Mouse (Mus musculus) embryonic facial prominence, embryonic 10.5 days (tissue): ENCODE results near the gene Kmt5a. TPM values are rescaled to one million over a fixed set of nuclear protein-coding genes. Genes with fewer than 3 reads are reported as not detected.
A peak's percentile ranks its signal among the peaks of the same experiment; 100 is the strongest.

Experiments
- DNase-seq: peaks from one replicate; pipeline ENCODE4 v3.0.0-alpha.2; 2017; ENCODE audit warnings: low spot score
- H3K27ac ChIP-seq: fragments of 300-500 bp; sonication (generic); replicated peaks from 2 replicates; pipeline ENCODE4 v1.5.1; 2016; ENCODE audit warnings: mild to moderate bottlenecking
- H3K27me3 ChIP-seq: fragments of 300-500 bp; sonication (generic); replicated peaks from 2 replicates; pipeline ENCODE4 v1.6.1; 2016; ENCODE audit warnings: low read depth, mild to moderate bottlenecking; ENCODE audit not compliant: poor library complexity, severe bottlenecking
- H3K36me3 ChIP-seq: fragments of 300-500 bp; sonication (generic); replicated peaks from 2 replicates; pipeline ENCODE4 v1.6.1; 2016; ENCODE audit warnings: mild to moderate bottlenecking, moderate library complexity
- H3K4me1 ChIP-seq: fragments of 300-500 bp; sonication (generic); 2 replicates; pipeline ENCODE4 v1.6.1; 2016
- H3K4me3 ChIP-seq: fragments of 300-500 bp; sonication (generic); 2 replicates; pipeline ENCODE4 v1.5.1; 2016; ENCODE audit warnings: mild to moderate bottlenecking, moderate library complexity
- H3K9me3 ChIP-seq: fragments of 300-500 bp; sonication (generic); 2 replicates; pipeline ENCODE4 v1.6.1; 2016; ENCODE audit warnings: mild to moderate bottlenecking
- WGBS: fragments of 180-500 bp; shearing (Covaris S2); methylation state at CpG from one replicate; pipeline ENCODE4 v1.1.7; 2016; 5-methylcytosine and 5-hydroxymethylcytosine counted together
- polyA plus RNA-seq: library from polyadenylated mRNA; unstranded; fragments of >200 nt; fragmentation: Nextera tagmentation; extraction: Ambion mirVana; gene quantifications from 2 replicates; pipeline ENCODE4 v1.2.1, GENCODE M21; 2016

Gene Kmt5a
- polyA plus RNA-seq, 1 experiment from 2014 or later = 48.5 TPM

DNA sequence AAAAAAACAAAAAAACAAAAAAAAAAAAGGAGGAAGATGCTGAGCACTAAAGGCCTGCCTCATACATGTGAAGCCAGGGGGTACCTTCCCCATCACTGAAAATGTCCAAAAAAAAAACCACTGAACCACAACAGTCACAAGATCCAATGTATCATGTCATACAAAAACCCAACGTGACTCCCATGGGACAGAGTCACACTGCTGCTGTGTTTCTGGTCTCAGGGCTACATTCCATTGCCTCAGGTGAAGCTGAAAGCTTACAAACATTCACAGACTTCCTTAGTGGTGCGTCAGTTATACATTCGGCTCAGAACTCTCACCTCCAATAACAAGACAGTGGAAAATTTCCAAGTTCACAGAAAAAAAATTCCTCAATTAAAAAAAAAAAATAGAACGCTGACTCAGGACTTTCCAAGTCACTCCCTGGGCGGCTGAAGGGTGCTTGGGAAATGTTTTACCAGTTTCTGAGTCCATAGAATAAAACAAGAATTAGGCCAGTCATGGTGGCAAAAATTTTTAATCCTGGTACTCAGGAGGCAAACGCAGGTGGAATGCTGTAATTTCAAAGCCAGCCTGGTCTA, 31.0 kb downstream of the Kmt5a start:
- Histone ChIP-seq H3K27me3 (no peaks in the 10 kb centered on the region), H3K4me3 (no peak overlapping the region), H3K27ac (no peak overlapping the region), H3K9me3 (no peaks in the 10 kb centered on the region), H3K4me1 (peaks cover 6% of the 10 kb centered on the region), H3K36me3 (peaks cover 55% of the 10 kb centered on the region)
- WGBS = 87% methylated on average over 6 of the region's 6 CpGs
- no peak for DNase-seq

DNA sequence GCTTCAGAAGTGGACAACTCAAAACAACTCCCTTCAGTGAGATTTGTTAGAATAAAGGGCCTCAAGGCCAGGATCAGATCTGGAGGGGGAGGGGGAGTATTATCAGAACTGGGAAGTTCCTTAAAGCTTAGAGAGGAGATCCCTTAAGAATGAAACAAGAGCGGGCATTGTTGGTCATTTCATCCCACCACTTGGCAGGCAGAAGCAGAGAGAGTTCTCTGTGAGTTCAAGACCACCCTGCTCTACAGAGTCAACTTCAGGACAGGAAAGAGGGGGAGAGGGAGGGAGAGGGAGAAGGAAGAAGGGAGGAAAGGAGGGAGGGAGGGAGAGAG, 39.1 kb downstream of the Kmt5a start:
- peaks cover 38% of the 10 kb centered on the region for H3K4me1 ChIP-seq
- H3K27me3 ChIP-seq = no peaks in the 10 kb centered on the region
- DNase-seq = no peak
- 0 out of 2 replicates have a peak, but pooled peaks cover 5% of the 10 kb centered on the region for H3K36me3 ChIP-seq
- no peak overlapping the region for H3K4me3 ChIP-seq
- no peaks in the 10 kb centered on the region for H3K9me3 ChIP-seq
- WGBS = 89% methylated on average over 1 of the region's 1 CpGs
- peak overlapping the region; percentile 72 for H3K27ac ChIP-seq

DNA sequence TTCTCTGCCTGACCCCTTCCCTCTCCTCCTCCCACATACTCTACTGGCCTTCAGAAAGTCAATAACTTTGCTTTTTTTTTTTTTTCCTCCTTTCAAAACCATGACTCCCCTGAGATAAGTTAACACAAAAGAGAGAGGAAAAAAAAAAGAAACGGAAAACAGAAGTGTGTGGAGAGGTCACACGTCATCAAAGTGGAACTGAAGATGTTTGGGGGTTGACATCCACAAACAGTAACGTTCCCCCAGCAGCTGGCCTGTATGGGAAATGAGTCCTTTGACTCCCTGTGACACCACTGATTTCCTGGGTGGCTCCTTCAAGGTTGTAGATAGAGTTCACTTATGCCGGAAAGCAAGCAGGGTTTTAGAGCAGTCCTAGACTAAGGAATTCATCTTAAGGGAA, 40.4 kb downstream of the Kmt5a start:
- H3K27me3 ChIP-seq = no peaks in the 10 kb centered on the region
- H3K9me3 ChIP-seq = no peaks in the 10 kb centered on the region
- DNase-seq = no peak
- H3K36me3 ChIP-seq = peaks cover 4% of the 10 kb centered on the region; the same call in 1 of the 2 replicates
- no peak overlapping the region for H3K4me3 ChIP-seq
- WGBS = 80% methylated on average over 4 of the region's 4 CpGs
- H3K4me1 ChIP-seq = peaks cover 48% of the 10 kb centered on the region
- H3K27ac ChIP-seq = no peak overlapping the region

DNA sequence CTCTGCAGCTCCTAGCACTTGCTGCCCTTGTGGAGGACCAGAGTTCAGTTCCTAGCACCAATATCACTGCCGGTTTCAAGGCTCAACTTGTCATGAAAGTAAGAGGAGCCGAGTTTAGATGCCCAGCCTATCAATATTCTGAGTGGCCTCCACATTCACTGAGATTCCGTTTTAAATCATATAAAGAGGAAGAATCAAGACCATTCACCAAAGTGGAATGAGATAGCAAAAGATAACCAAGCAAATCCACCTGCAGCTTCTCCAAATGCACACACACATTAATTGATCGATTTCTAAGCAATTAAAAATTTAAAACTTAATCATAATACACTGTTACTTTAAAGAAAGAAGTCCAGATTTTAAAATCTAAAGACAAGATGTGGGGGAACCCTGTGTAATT, 42.0 kb downstream of the Kmt5a start:
- Histone ChIP-seq H3K4me3 (no peak overlapping the region), H3K27me3 (no peaks in the 10 kb centered on the region), H3K27ac (no peak overlapping the region), H3K9me3 (no peaks in the 10 kb centered on the region), H3K36me3 (peaks cover 8% of the 10 kb centered on the region; the same call in 1 of the 2 replicates), H3K4me1 (peaks cover 33% of the 10 kb centered on the region)
- 87% methylated on average over 4 of the region's 4 CpGs for WGBS
- DNase-seq = no peak

DNA sequence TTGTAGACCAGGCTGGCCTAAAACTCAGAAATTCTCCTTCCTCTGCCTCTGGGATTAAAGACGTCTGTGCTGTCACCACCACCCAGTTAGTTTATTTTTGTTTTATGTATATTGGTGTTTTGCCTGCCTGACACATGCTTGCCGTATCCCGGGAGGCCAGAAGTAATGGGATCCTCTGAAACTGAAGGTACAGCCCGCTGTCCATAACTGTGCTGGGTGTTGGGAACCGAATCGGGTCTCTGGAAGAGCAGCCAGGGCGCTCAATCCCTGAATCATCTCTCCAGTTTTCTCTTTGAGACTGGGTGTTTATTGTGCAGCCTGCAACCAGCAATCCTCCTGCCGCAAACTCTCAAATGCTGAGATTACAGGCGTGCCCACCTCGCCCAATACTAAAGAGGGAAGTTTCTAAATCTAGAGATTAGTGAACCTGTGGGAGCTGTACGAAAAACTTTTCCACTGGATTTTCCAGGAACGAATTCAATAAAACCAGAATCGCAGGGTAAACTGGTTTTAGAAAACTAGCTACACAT, 42.8 kb downstream of the Kmt5a start:
- WGBS = 8% methylated on average over 13 of the region's 13 CpGs
- DNase-seq = peak; percentile 57
- peaks cover 28% of the 10 kb centered on the region for H3K4me1 ChIP-seq
- H3K9me3 ChIP-seq = no peaks in the 10 kb centered on the region
- peak overlapping the region; percentile 98 for H3K27ac ChIP-seq
- H3K4me3 ChIP-seq = peak overlapping the region; percentile 77
- H3K27me3 ChIP-seq = no peaks in the 10 kb centered on the region
- peaks cover 15% of the 10 kb centered on the region for H3K36me3 ChIP-seq

DNA sequence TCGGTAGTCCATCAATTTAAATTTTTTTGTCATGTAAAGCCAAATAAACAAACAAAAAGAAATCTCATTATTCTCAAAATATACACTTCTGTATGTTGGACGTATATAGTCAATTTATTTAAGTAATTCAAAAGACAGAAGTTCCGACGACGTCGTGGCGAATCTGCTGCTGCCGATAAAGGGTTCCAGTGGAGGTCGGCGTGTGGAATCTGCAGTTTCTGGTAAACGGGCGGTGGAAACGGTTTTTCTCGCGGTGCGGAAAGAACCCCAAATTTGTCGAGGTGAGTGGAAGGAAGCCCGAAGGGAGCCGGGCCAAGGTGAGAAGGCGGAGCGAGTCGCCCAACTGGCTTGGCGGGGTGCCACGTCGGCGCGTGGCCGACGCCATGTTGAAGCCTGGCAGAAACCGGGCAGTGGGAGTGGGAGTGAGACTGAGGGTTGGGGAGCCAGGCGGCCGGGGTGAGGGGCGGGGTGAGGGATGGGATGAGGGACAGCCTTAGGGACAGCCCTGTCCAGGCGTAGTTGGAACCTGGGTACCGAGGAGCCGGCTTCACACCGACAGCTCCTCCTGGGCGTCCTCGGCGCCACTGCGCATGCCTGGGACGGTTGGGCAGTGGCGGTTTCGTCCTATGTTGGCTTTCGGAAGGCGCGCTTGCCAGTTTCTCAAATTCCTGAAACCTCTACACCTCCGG, 43.4 kb downstream of the Kmt5a start, which contains the start of gene Snrnp35:
Gene Snrnp35 (plus strand): TSS at position 169 of the 689 bp plus-strand sequence.
- Histone ChIP-seq H3K9me3 (no peaks in the 10 kb centered on the region), H3K4me3 (peak within 1 kb of the TSS; percentile 77), H3K36me3 (peaks cover 20% of the 10 kb centered on the region), H3K4me1 (peaks cover 22% of the 10 kb centered on the region), H3K27me3 (no peaks in the 10 kb centered on the region), H3K27ac (peak within 1 kb of the TSS; percentile 98)
- under 1% methylated on average over 48 of the region's 48 CpGs for WGBS
- DNase-seq = peak; percentile 93

DNA sequence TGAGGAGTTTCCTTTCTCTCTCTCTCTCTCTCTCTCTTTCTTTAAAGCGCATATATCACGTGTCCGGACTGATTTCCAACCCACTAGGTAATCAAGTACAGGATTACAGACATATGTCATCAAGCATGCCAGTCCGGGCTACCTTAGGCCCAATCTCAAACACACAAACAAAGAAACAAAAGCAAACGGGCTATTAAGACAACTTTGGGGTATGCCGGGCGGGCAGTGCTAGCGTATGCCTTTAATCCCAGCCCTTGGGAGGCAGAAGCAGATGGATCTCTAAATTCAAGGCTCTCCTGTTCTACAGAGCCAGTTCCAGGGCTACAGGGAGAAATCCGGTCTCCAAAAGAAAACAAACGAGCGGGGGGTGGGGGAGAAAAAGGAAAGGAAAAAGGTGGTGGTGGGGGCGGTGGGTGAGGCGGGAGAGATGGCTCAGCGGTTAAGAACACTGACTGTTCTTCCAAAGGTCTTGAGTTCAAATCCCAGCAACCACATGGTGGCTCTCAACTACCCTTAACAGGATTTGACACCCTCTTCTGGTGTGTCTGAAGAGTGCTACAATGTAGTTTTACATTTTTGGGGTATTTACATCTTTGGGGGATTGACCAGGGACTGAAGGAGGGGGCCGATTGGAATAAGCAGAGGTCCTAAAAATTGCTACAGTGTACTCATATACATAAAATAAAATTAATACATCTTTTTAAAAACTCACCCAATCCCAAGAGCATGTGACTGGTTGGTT, 44.1 kb downstream of the Kmt5a start:
- H3K4me1 ChIP-seq = peaks cover 16% of the 10 kb centered on the region
- H3K27ac ChIP-seq = peak overlapping the region; percentile 98
- H3K27me3 ChIP-seq = no peaks in the 10 kb centered on the region
- H3K9me3 ChIP-seq = no peaks in the 10 kb centered on the region
- DNase-seq = no peak
- 6% methylated on average over 15 of the region's 15 CpGs for WGBS
- H3K36me3 ChIP-seq = peaks cover 27% of the 10 kb centered on the region
- H3K4me3 ChIP-seq = peak overlapping the region; percentile 77

DNA sequence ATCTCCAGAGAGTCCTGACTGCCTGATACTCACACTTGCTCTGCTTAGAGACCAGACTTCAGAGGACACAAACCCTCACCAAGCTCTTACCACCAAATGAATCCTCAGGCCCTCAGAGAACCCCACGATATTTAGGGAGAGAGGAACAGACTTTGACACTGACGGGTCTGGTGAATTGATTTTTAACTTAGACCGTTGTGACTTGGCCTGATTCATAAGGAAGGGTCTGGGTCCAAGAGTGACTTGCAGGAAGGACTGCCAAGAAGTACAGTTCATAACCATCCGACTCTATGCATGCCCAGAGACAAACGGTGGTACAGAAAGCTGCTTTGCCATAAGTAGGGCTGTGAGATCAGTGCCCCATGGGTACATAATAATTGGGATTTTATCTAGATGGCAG, 45.9 kb downstream of the Kmt5a start:
- no peak for DNase-seq
- no peaks in the 10 kb centered on the region for H3K27me3 ChIP-seq
- peaks cover 46% of the 10 kb centered on the region for H3K36me3 ChIP-seq
- no peak overlapping the region for H3K4me3 ChIP-seq
- H3K4me1 ChIP-seq = peaks cover 15% of the 10 kb centered on the region
- H3K27ac ChIP-seq = no peak overlapping the region
- H3K9me3 ChIP-seq = no peaks in the 10 kb centered on the region
- WGBS = 94% methylated on average over 5 of the region's 5 CpGs

DNA sequence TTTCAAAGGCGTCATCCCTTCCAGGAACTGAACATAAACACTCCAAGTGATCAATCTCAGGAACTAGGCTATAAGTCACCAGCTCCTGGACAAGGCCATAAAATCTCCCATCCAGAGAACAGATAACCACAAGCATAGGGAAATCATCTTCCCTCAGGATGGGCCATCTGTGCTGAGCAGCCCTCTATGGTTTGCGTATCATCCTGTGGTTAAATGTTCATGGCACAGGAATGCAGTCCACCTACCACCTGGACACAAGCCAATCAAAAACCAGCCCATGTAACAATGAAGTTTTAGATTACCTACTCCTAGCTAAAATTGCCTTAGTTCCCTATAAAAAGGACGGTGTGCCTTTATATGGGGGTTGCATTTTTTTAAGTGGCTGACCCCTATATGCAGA, 49.2 kb downstream of the Kmt5a start:
- H3K36me3 ChIP-seq = peaks cover 78% of the 10 kb centered on the region
- H3K9me3 ChIP-seq = no peaks in the 10 kb centered on the region
- H3K27ac ChIP-seq = no peak overlapping the region
- no peak for DNase-seq
- WGBS = 93% methylated on average over 3 of the region's 3 CpGs
- H3K4me3 ChIP-seq = no peak overlapping the region
- H3K27me3 ChIP-seq = no peaks in the 10 kb centered on the region
- peaks cover 10% of the 10 kb centered on the region for H3K4me1 ChIP-seq

DNA sequence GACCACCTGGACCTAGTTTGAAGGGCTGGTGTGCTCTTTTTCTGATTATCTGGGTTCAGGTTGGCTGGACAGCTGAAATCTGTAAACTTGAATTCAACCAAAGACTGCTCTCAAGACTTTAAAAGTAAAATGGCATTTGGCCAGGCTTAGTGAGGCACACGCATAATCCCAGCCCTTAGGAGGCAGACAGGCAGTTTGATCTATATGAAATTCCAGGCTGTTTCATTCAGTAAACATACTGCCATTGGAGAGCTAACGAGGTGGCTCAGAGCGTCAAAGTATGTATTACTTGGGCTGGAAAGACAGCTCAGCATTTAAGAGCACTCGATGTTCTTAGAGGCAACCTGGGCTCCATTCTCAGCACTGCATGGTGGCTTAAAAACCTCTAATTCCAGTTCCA, 52.0 kb downstream of the Kmt5a start:
- no peak for DNase-seq
- 86% methylated on average over 4 of the region's 4 CpGs for WGBS
- peaks cover 6% of the 10 kb centered on the region; the same call in 1 of the 2 replicates for H3K4me1 ChIP-seq

DNA sequence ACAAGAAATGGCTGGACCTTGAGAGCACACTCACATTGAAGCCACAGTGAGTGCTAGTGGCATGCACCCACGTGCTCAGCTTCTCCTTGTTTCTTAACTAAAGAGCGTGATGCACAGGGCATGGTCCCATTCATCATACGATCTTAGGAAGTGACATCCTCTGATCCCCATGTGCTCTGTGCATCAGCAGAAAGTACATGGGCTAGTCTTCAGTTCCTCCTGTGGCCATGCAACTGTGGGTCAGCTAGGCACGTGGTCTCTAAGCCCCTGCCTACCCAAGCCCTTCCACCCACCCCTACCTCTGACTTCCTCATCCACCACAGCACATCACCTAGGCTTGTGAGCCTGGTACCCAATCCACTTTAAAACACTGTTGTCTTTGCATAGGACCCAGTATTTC, 52.9 kb downstream of the Kmt5a start:
- H3K27me3 ChIP-seq = no peaks in the 10 kb centered on the region
- no peak for DNase-seq
- no peaks in the 10 kb centered on the region for H3K9me3 ChIP-seq
- WGBS = 90% methylated on average over 4 of the region's 4 CpGs
- no peak overlapping the region for H3K27ac ChIP-seq
- peaks cover 99% of the 10 kb centered on the region for H3K36me3 ChIP-seq
- H3K4me1 ChIP-seq = peaks cover 6% of the 10 kb centered on the region; the same call in 1 of the 2 replicates
- no peak overlapping the region for H3K4me3 ChIP-seq

More for the DNA sequence above, 52.0 kb downstream of the Kmt5a start:
- Histone ChIP-seq H3K36me3 (peaks cover 99% of the 10 kb centered on the region), H3K27me3 (no peaks in the 10 kb centered on the region), H3K27ac (no peak overlapping the region), H3K9me3 (no peaks in the 10 kb centered on the region), H3K4me3 (no peak overlapping the region)

DNA sequence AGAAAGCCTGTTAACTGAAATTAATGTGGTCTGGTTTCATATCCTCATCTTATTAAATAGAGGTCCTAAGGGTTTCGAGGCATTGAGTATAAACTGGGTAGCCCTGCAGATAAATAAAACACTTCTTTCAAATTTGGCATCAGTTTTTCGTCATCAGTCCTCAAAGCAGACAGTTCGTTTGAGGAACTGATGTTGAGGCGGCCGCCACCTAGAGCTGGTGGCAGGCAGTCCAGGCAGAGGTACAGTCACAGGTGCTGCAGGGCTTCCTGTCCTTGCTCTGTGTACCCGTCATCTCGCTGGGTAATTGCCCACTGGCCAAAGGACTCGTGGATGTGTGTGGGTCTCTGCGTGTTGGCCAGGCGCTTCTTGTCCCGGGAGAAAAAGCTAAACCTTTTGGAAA, 53.7 kb downstream of the Kmt5a start:
- DNase-seq = no peak
- H3K27me3 ChIP-seq = no peaks in the 10 kb centered on the region
- no peak overlapping the region for H3K27ac ChIP-seq
- H3K4me3 ChIP-seq = no peak overlapping the region
- peaks cover 100% of the 10 kb centered on the region for H3K36me3 ChIP-seq
- H3K9me3 ChIP-seq = no peaks in the 10 kb centered on the region
- H3K4me1 ChIP-seq = peaks cover 11% of the 10 kb centered on the region
- 87% methylated on average over 11 of the region's 11 CpGs for WGBS
